Mouse (Mus musculus): ENCODE data around the gene Erc1.

- TF ChIP-seq CTCF (IDR thresholded peaks at IDR 0.05; ENCODE audit: low read depth): no peak
- no peak for TF ChIP-seq EP300 (IDR thresholded peaks at IDR 0.05; ENCODE audit: low read depth)
Observed at GRCm38 (mm10) chr6:119590872-119591271, 257.1 kb downstream of the Erc1 start.

Data from liver, embryonic 14.5 days (tissue).